Mouse (Mus musculus) lung, adult 18-20 months (tissue): ENCODE data around the gene Zfp385c.
A peak's percentile ranks its signal among the peaks of the same experiment; 100 is the strongest.
"Not testable (repeated sequence)": the region's sequence is repeated elsewhere in the genome, so short reads cannot be mapped to it uniquely, and the experiment has no call there.

ENCODE experiments used
- DNase-seq, 2 experiments: peaks; one replicate each; pipeline ENCODE4 v3.0.0; 2022; ENCODE audit warnings: mixed read lengths in 2 of 2

The Zfp385c gene

DNA sequence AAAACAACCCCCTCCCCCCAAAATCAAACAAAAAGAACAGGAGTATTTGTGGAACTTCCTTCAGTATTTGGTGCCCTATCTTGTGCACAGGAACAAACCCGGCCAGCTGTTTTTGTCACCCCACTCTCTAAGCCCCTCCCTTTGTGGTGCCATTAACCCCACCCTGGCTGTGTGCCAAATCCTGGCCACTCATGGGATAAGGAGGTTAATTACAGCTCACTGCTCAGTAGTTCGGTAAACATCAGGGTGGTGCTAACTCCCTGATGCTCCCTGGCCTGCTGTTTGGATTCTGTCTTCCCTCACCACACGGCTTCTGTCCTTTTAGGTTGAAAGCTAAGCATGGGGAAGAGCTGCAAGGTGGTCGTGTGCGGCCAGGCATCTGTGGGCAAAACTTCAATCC is 68.4 kb downstream of the Zfp385c start:
- DNase-seq: peak; percentile 68

GRCm38 (mm10) chr11:100622714-100623113 is 69.5 kb downstream of the Zfp385c start:
- DNase-seq: peak; percentile 95 to 97

GRCm38 (mm10) chr11:100619982-100620381 is 72.3 kb downstream of the Zfp385c start, which contains the start of gene Dnajc7:
Gene Dnajc7 (minus strand): TSS chr11:100620168.
- DNase-seq: no peak

DNA sequence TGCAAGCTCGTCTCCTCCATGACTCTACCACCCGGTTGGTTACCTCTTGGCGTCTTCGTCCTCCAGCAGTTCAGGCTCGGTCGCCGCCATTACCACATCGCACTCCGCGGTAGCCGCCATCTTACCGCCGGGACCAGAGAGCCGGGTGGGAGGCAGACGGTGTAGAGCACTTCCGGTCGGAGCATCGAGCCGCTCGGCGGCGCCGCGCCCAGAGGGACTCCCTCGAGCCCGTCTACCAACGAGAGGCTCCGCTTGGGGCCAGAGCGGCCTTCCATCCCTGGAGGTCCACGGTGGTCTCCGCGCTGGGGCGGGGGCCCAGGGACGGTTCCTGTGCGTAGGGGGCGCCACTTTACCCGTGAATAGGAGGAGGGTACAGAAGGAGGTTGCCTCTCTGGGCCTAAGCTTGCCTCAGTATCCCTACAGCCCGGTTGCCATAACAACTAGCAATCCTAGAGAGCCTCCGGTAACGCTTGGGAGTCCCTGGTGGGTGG is 72.7 kb downstream of the Zfp385c start:
- DNase-seq: peak; percentile 93 to 95

- peak; percentile 63 to 73 for DNase-seq
Measured at GRCm38 (mm10) chr11:100618761-100619484, 73.3 kb downstream of the Zfp385c start, which contains the start of gene Nkiras2. Gene Nkiras2 (plus strand): TSS chr11:100619244.

DNA sequence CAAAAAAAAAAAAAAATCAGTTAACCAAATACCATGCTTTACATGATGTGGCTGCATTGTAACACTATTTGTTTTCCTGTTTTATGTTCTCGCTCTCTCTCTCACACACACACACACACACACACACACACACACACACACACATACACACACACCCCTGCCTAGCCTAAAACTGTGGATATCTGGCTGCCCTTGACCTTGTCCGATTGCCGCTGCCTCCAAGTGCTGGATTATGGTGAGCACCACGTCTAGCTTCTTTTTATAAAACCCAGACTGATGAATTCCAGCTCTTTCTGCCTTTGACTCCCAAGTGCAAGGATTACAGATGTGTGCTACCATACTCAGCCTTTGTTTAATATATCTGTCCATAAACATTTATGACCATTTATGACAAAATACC is 74.8 kb downstream of the Zfp385c start:
- no peak for DNase-seq

- not testable (repeated sequence) for DNase-seq
Measured at GRCm38 (mm10) chr11:100616836-100617235, 75.4 kb downstream of the Zfp385c start.

- no peak for DNase-seq
Measured at GRCm38 (mm10) chr11:100616332-100616731, 75.9 kb downstream of the Zfp385c start.

- no peak for DNase-seq
Measured at GRCm38 (mm10) chr11:100613241-100613640, 79.0 kb downstream of the Zfp385c start.

- no peak for DNase-seq
Measured at GRCm38 (mm10) chr11:100611627-100612026, 80.6 kb downstream of the Zfp385c start.

- peak in 1 of 2 experiments; percentile 35 for DNase-seq
Measured at GRCm38 (mm10) chr11:100609997-100610680, 82.1 kb downstream of the Zfp385c start.

GRCm38 (mm10) chr11:100609355-100609996 is 82.8 kb downstream of the Zfp385c start:
- DNase-seq: no peak

DNA sequence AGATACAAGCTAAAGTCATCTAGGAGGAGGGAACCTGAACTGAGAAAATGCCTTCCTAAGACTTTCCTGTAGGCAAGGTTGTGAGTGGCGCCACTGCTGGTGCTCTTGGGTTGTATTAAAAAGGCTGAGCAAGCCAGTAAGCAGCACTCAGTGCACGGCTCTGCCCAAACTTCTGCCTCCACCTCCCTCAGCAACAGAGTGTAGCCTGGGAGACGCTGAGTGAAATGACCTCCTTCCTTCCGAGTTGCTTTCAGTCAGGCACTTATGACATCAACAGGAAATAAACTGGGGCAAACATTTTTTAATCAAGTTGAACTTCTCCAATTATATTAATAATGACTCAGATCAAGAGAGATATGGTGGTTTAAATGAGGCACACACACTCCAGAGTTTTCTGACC is 83.5 kb downstream of the Zfp385c start:
- DNase-seq: peak; percentile 44 to 48

- DNase-seq: no peak
Measured at GRCm38 (mm10) chr11:100607121-100607520, 85.1 kb downstream of the Zfp385c start.

DNA sequence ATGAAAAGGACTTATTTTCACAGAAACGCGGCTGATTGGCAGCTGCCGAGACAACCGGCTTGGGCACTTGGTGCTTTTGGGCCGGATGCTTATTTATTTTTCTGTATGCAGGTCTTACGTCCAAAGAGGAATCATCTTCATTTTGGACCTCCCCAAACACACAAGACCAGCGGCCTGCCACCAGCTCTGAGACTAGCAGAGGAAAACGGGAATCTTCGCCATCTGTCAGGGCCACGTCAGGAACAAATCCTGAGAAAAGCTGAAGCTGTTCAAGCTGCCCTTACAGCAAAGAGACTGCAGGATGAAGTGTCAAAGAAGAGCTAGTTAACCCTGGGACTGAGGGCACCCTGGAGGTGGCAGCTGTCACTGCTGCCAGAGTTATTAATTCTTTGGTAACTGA is 86.8 kb downstream of the Zfp385c start:
- no peak for DNase-seq

DNA sequence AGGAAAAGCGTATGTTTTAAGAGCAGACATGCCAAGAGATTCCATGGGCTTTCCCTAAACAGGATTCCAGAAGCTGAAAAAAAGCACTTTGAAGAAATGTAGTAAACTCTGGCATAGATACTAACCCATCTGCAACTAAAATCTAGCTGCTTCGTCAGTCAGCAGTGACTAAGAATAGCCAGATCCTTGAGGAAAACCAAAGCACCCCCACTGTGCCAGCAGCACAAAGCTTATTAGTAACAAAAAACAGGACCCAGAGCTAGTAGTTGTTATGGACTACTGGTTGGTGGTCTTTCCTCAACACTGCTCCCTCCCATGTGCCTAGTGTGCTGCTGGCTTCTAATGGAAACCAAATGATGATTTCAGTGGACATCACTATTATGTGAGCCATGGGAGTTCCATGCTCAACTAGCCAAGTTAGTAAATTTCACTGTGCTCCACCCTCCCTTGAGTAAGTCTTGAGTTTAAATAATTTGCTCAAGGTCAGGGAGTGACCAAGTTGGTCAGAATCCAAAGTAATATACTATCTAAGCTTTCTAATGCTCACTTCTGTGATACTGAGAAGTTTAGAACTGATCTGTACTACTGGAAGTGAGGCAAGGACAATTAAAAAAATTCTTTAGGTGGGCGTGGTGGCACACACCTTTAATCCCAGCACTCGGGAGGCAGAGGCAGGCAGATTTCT is 87.8 kb downstream of the Zfp385c start:
- DNase-seq: no peak

DNA sequence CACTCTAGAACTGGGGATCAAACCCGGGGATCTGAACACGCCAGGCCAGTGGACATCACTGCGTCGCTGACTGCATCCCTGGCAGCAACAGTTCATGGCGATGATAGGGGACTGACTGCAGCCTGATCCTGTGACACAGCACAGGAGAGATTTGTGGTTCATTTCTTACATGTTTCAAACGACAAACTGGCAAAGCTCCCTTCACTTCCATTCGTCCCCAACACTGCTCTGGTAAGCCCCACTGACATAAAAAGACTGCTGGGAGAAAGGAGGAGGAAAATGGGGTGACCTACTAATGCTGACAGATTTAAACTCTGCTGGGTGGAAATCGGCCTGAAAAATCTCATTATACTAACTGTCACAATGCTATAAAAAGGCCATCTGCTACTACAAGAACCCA is 88.4 kb downstream of the Zfp385c start:
- DNase-seq: no peak

DNA sequence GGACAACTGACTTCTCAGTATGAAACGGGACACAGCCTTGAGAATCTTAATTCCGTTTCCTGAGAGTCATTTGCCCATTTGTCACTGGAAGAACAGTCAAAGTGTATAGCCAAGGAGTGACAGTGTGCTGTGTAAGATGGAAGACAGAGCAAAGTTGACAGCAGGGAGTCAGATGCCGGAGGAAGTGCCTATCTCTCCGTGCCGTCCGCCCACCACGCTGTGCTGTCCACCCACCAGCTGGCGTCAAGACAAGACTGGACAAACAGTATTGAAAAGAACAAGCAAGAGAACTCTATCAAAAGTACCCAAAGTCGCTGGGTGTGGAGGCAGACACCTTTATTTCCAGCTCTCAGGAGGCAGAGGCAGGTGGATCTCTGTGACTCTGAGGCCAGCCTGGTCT is 89.1 kb downstream of the Zfp385c start:
- DNase-seq: no peak

GRCm38 (mm10) chr11:100601372-100601771 is 90.9 kb downstream of the Zfp385c start:
- DNase-seq: no peak

DNA sequence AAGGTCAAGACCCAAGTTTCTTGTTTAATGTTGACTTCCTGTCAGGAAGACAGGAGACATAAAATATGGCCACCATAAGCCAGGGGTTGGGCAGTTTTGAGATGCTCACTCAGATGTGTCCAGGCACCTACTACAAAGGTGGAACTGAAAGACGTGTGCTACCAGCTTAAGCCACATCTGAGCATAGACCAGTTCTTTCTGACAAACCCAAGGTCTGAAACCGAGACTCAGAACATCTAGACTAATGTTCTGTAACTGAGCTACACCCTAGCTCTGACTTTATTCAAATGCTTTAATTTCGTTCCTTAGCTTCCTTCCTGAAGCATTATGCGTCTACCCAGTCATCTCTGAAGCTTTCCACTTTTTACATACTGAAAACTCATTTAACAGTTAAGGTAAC is 94.2 kb downstream of the Zfp385c start:
- no peak for DNase-seq

GRCm38 (mm10) chr11:100595533-100595932 is 96.7 kb downstream of the Zfp385c start:
- no peak for DNase-seq

DNA sequence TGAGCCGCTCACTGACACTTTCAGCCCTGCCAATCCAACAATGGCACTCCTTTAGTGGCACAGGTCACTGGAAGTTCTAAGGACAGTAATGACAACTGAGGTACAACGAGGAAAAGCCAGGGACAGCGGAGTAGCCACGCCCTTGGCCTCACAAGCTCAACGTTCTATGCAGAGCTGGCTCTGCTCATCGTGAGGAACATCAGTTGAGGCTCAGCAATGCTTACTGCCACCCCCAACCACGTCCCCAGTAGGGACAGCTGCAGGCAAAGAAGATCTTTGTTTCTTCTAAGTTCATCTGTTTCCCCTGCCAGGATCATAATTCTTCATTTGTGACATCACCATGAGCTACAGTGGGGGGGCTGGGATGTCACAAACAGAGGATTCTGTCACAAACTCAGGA is 97.6 kb downstream of the Zfp385c start:
- no peak for DNase-seq
